Mouse (Mus musculus): ENCODE results near the gene Cpeb4. TPM values are rescaled to one million over a fixed set of nuclear protein-coding genes. Genes with fewer than 3 reads are reported as not detected.

Gene Cpeb4
- polyA plus RNA-seq (2012; rRNA removed), result 1.9 and 2.2 TPM in 2 replicates

DNA sequence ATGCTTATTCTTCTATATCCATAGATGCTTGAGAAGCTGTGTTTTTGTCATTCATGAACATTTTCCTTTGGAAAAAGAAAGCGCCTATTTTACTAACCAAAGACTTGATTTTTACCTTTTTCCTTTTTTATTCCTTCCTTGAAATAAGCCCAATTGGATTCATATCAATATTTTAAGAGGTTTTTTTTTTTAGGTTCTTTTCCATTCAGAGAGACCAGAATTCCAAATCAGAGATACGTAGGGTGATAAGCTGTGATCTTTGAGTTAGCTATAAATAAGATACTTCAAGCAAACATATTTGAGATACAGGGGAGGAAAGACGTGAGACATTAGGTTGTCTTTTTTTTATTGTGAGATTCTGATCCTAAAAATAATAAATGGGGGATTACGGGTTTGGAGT is at the start of gene Cpeb4:
Cpeb4 (plus strand) TSS at position 301 of the 400 bp plus-strand sequence.

DNA sequence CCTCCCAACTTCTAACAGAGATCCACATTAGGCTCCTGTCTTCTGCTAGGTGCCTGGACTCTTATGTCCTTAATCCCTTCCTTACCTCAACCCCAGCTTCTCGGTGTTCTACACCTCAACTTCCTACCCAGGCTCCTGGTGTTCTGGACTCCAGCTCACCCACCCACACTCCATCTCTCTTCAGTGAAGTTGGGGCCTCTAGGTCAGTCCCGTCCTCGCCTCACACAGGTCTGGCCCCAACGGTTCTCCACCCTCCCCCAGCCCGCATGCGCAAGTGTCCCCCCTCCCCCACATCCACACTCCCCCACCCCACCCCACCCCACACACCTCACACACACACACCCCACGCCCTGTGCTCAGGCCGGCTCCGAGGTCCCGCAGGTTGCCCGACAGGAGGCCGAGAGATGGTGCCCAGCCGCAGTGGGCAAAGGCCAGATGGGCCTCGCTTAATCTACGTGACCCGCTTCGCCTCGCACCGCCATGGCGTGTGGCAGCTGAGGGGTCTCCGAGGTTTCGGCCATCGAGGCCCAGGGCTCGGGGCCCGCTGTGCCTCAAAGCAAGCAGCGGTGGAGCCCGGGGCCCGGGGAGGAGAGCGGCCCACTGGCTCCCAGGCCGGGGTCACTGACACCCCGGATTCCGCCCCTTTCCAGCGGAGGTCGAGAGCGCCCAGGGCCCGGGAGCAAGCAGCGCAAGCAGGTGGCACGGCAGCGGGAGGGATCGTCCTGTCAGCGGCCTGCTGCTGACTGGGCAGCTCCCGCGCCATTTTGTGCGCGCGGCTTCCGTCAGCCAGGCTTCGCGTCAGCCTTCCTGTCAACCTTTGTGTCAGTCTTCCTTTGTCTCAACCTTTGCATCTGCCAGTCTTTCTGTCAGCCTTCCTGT is 93.5 kb downstream of the Cpeb4 start, which contains the start of gene 4930524B15Rik:
4930524B15Rik (plus strand) TSS at position 337 of the 879 bp plus-strand sequence.

Other genes starting within 250 kb of the Cpeb4 start
- 26.4 and 29.4 TPM in 2 replicates for gene Bod1, start 200.3 kb upstream of the Cpeb4 start, polyA plus RNA-seq (2012; rRNA removed)
- gene 4930524B15Rik, start 93.4 kb downstream of the Cpeb4 start, polyA plus RNA-seq (2012; rRNA removed), result 0.09 TPM in 1 of 2 replicates, not detected in the other
- 0.98 and 1.1 TPM in 2 replicates for gene Nsg2, start 128.3 kb downstream of the Cpeb4 start, polyA plus RNA-seq (2012; rRNA removed)